In the genomic region with DNA sequence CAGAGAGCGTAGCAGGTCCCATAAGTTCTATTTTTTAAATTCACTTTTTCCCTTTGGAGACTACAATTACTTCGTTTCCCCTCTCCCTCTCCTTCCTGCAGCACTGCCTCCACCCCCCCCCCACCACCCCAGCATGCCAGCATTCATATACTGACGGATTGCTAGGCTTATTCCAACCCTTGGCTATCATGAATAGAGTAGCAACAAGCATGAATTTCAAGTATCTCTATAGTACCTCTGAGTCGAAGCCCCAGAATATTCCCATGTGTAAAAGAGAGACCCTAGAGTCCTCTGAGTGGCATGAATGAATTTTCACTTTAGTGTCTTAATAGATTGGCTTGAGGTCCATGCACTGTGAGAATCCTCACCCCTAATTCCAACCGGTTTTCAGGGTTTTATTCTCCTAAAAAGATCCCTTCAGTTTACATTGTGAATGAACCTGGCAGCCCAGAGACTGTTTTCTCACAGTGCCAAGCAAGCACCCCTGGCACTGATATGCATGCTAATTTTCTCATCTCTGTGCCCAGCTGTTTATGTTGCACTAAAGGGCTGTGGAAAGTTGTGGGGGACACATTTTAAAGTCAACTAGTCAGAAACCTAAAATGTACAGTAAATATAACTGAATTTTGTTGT, we compare ENCODE assay signal across 24 mouse cellular contexts. TPM values are rescaled to one million over a fixed set of nuclear protein-coding genes. Genes with fewer than 3 reads are reported as not detected.
"Had no signal": no experiment of that assay in that cellular context is flagged by ENCODE, and none has a peak within 500 bp of the region (broad histone marks: within the 10 kb centered on the region; RNA-seq: fewer than 3 reads in every experiment).

No protein-coding gene starts in this region.

- H3K27ac ChIP-seq: midbrain, embryonic 10.5 days; midbrain, embryonic 12.5 days; neural tube, embryonic 13.5 days; neural tube, embryonic 15.5 days had no signal

- H3K4me1 ChIP-seq: midbrain, embryonic 10.5 days; midbrain, embryonic 12.5 days; neural tube, embryonic 13.5 days; neural tube, embryonic 15.5 days had no signal

- H3K9me3 ChIP-seq: midbrain, embryonic 10.5 days; midbrain, embryonic 12.5 days; neural tube, embryonic 13.5 days; neural tube, embryonic 15.5 days had no signal

- H3K9ac ChIP-seq: lung, embryonic 14.5 days; midbrain, embryonic 12.5 days; neural tube, embryonic 13.5 days; neural tube, embryonic 15.5 days had no signal

- H3K36me3 ChIP-seq: midbrain, embryonic 10.5 days; midbrain, embryonic 12.5 days; neural tube, embryonic 13.5 days; neural tube, embryonic 15.5 days had no signal

- DNase-seq: lung, adult 18-20 months; lung, embryonic 14.5 days; lung, postnatal 10 days; lung, postnatal 4 days; retina, postnatal 1 day; right cerebral cortex, adult 18-20 months; right cerebral cortex, postnatal 25 days; right cerebral cortex, postnatal 4 days; spleen, adult 18-20 months; thymus, adult 18-20 months; thymus, postnatal 14 days; thymus, postnatal 36 days had no signal

- H3K27me3 ChIP-seq: midbrain, embryonic 12.5 days; neural tube, embryonic 13.5 days; neural tube, embryonic 15.5 days had no signal

- H3K4me2 ChIP-seq: lung, embryonic 14.5 days; midbrain, embryonic 12.5 days; neural tube, embryonic 13.5 days; neural tube, embryonic 15.5 days had no signal

- H3K4me3 ChIP-seq: midbrain, embryonic 10.5 days; midbrain, embryonic 12.5 days; myocyte; neural tube, embryonic 13.5 days; neural tube, embryonic 15.5 days had no signal

RNA-seq across cellular contexts. Expression of gene Olfr648, which starts 4.7 kb away (rescaled TPM):
- polyA plus RNA-seq: myocyte; small intestine, adult 2 months had no signal

RNA-seq across cellular contexts. Expression of gene Olfm5, which starts 13.9 kb away (rescaled TPM):
- polyA plus RNA-seq: liver, embryonic 16.5 days; lung, embryonic 14.5 days; midbrain, embryonic 10.5 days; midbrain, embryonic 12.5 days; myocyte; neural tube, embryonic 11.5 days; neural tube, embryonic 13.5 days; neural tube, embryonic 15.5 days; small intestine, adult 2 months; stomach, embryonic 14.5 days; stomach, embryonic 16.5 days had no signal

RNA-seq across cellular contexts. Expression of gene Olfr649, which starts 17.2 kb away (rescaled TPM):
- polyA plus RNA-seq: liver, embryonic 16.5 days; lung, embryonic 14.5 days; lung, embryonic 16.5 days; midbrain, embryonic 10.5 days; midbrain, embryonic 12.5 days; myocyte; neural tube, embryonic 11.5 days; neural tube, embryonic 13.5 days; neural tube, embryonic 15.5 days; small intestine, adult 2 months; stomach, embryonic 14.5 days; stomach, embryonic 16.5 days; thymus, postnatal 0 days had no signal

RNA-seq across cellular contexts. Expression of gene Ubqlnl, which starts 28.2 kb away (rescaled TPM):
- polyA plus RNA-seq: liver, embryonic 16.5 days; lung, embryonic 14.5 days; lung, embryonic 16.5 days; midbrain, embryonic 10.5 days; midbrain, embryonic 12.5 days; myocyte; neural tube, embryonic 11.5 days; neural tube, embryonic 13.5 days; neural tube, embryonic 15.5 days; small intestine, adult 2 months; stomach, embryonic 14.5 days; stomach, embryonic 16.5 days; thymus, postnatal 0 days had no signal

RNA-seq across cellular contexts. Expression of gene Ubqln3, which starts 35.5 kb away (rescaled TPM):
- polyA plus RNA-seq: liver, embryonic 16.5 days; lung, embryonic 14.5 days; lung, embryonic 16.5 days; midbrain, embryonic 10.5 days; midbrain, embryonic 12.5 days; myocyte; neural tube, embryonic 11.5 days; neural tube, embryonic 13.5 days; neural tube, embryonic 15.5 days; small intestine, adult 2 months; stomach, embryonic 14.5 days; stomach, embryonic 16.5 days; thymus, postnatal 0 days had no signal
